8 mouse cellular contexts compared by ENCODE assay signal in the genomic region with DNA sequence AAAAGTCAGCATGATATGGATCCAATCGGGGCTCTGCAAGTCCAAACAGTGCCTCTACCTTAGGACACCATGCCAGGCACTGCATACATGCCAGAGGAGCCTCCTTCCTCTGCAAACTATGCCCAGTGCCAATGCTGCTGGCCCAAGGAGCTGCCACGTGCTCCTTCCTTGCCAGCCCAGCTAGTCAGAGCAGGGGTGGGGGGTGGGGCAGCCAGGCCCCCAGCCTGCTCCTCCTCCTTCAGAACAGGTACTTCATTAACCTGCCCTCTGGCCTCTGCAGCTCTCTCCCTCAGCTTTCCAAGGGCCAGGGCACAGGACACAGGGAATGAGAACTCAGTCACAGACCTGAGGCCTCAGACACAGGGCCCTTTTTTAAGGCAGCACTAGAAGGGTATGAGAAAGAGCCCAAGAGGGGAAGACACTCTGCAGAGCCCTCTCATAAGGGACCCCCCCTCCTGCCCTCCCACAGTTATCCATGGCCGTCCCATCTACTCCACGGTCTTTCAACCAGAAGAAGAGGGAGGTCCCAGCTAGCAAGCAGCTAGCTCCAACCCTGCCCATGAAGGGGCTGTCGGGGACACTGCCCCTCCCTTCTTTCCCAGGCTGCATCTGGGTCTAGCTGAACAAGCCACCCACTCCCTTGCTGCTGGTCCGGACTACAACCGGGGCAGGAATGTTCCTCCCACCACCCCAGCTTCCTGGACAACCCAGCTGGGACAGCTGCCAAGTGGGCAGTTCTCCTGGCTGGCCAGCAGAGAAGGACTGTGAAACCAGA. TPM values are rescaled to one million over a fixed set of nuclear protein-coding genes. Genes with fewer than 3 reads are reported as not detected.
DNase-seq lines count a peak whose midpoint lies in the region; ATAC-seq and TF ChIP-seq lines count a peak whose summit lies in the region.

No protein-coding gene starts in this region.

- ATAC-seq in erythroblast, adult 5-6 weeks (replicated peaks; ENCODE audit: low FRiP score, poor library complexity, severe bottlenecking): no peak
- peak; percentile 93 for ATAC-seq in heart, embryonic 14.5 days (ENCODE audit: insufficient number of reproducible peaks, insufficient read depth, low FRiP score, low read depth)
- peak; percentile 94 for ATAC-seq in kidney, postnatal 0 days (replicated peaks; ENCODE audit: low FRiP score, low read depth)
- peak; percentile 80 for ATAC-seq in liver, embryonic 11.5 days (replicated peaks; ENCODE audit: low FRiP score)

- peak overlapping the region; percentile 37 for H3K4me3 ChIP-seq in erythroblast, embryonic 14.5 days (replicated peaks)
- no peak overlapping the region for H3K4me3 ChIP-seq in embryonic fibroblast, embryonic 13.5 days (ENCODE audit: insufficient read depth, low read length)
- H3K4me3 ChIP-seq in heart, embryonic 14.5 days (ENCODE audit: control insufficient read depth in 1 of 2, insufficient read depth in 1 of 2, low read depth in 1 of 2, low read length in 2 of 2): peak overlapping the region; percentile 9 to 20; a peak in 3 of 4 replicates
- H3K4me3 ChIP-seq in kidney, postnatal 0 days (replicated peaks; ENCODE audit: low read depth, low read length): peak overlapping the region; percentile 0; the same call in 1 of the 2 replicates
- no peak overlapping the region for H3K4me3 ChIP-seq in liver, embryonic 11.5 days (ENCODE audit: low read depth, low read length)

- TF ChIP-seq CTCF in embryonic fibroblast, embryonic 13.5 days (IDR thresholded peaks at IDR 0.05; ENCODE audit: borderline replicate concordance, insufficient read depth, low read length): no peak
- peak; percentile 31; the same call in 1 of the 2 replicates for TF ChIP-seq CTCF in kidney, postnatal 0 days (IDR thresholded peaks at IDR 0.05; ENCODE audit: low read depth)

- peak; percentile 98 for DNase-seq in kidney, postnatal 0 days (ENCODE audit: low spot score)
- DNase-seq in liver, embryonic 11.5 days (ENCODE audit: low spot score): peak; percentile 59
- DNase-seq in ovary, postnatal 10 days (ENCODE audit: low spot score): peak; percentile 80
- DNase-seq in urinary bladder, postnatal 4 days (ENCODE audit: low spot score in 2 of 2): peak; percentile 92

- H3K4me1 ChIP-seq in erythroblast, embryonic 14.5 days (ENCODE audit: control insufficient read depth): no peaks in the 10 kb centered on the region
- no peaks in the 10 kb centered on the region for H3K4me1 ChIP-seq in embryonic fibroblast, embryonic 13.5 days (ENCODE audit: control insufficient read depth, insufficient read depth, low read length)
- H3K4me1 ChIP-seq in heart, embryonic 14.5 days (ENCODE audit: control insufficient read depth in 2 of 2, insufficient read depth in 2 of 2, low read length in 2 of 2): peaks cover 20 to 28% of the 10 kb centered on the region in 2 experiments
- peaks cover 28% of the 10 kb centered on the region for H3K4me1 ChIP-seq in kidney, postnatal 0 days (replicated peaks; ENCODE audit: insufficient read depth, low read length)
- H3K4me1 ChIP-seq in liver, embryonic 11.5 days (replicated peaks; ENCODE audit: control insufficient read depth, insufficient read depth, low read length): peaks cover 17% of the 10 kb centered on the region

- peak overlapping the region; percentile 62 for H3K9ac ChIP-seq in heart, embryonic 14.5 days (ENCODE audit: low read length)
- H3K9ac ChIP-seq in kidney, postnatal 0 days (ENCODE audit: low read depth, low read length): peak overlapping the region; percentile 46; the same call in 1 of the 2 replicates
- no peak overlapping the region for H3K9ac ChIP-seq in liver, embryonic 11.5 days (ENCODE audit: low read depth, low read length)

- 24% methylated on average over 7 of the region's 7 CpGs for WGBS in heart, embryonic 14.5 days
- WGBS in kidney, postnatal 0 days: 16% methylated on average over 7 of the region's 7 CpGs
- 32% methylated on average over 7 of the region's 7 CpGs for WGBS in liver, embryonic 11.5 days

- H3K9me3 ChIP-seq in erythroblast, embryonic 14.5 days (ENCODE audit: control insufficient read depth, low read length): no peaks in the 10 kb centered on the region
- no peaks in the 10 kb centered on the region for H3K9me3 ChIP-seq in heart, embryonic 14.5 days (ENCODE audit: control insufficient read depth, low read length)
- no peaks in the 10 kb centered on the region for H3K9me3 ChIP-seq in kidney, postnatal 0 days (replicated peaks; ENCODE audit: low read length)
- H3K9me3 ChIP-seq in liver, embryonic 11.5 days (ENCODE audit: control insufficient read depth, low read length): no peaks in the 10 kb centered on the region

- TF ChIP-seq POLR2A in embryonic fibroblast, embryonic 13.5 days (IDR thresholded peaks at IDR 0.05; ENCODE audit: low read depth, low read length): peak; percentile 67

- H3K27ac ChIP-seq in embryonic fibroblast, embryonic 13.5 days (ENCODE audit: insufficient read depth, low read length): peak overlapping the region; percentile 42; the same call in 1 of the 2 replicates
- peak overlapping the region; percentile 82 to 90 for H3K27ac ChIP-seq in heart, embryonic 14.5 days (replicated peaks in 1 of 2; ENCODE audit: control insufficient read depth in 1 of 2, insufficient read depth in 1 of 2, low read depth in 2 of 2, low read length in 2 of 2)
- H3K27ac ChIP-seq in kidney, postnatal 0 days: peak overlapping the region; percentile 76
- peak overlapping the region; percentile 75; the same call in 1 of the 2 replicates for H3K27ac ChIP-seq in liver, embryonic 11.5 days (ENCODE audit: low read depth, low read length)

- no peaks in the 10 kb centered on the region for H3K27me3 ChIP-seq in erythroblast, embryonic 14.5 days (ENCODE audit: control insufficient read depth)
- H3K27me3 ChIP-seq in heart, embryonic 14.5 days (ENCODE audit: control insufficient read depth, insufficient read depth, low read length): no peaks in the 10 kb centered on the region
- H3K27me3 ChIP-seq in kidney, postnatal 0 days (ENCODE audit: insufficient read depth, low read length): no peaks in the 10 kb centered on the region
- H3K27me3 ChIP-seq in liver, embryonic 11.5 days (replicated peaks; ENCODE audit: control insufficient read depth, insufficient read depth, low read length): no peaks in the 10 kb centered on the region

- H3K36me3 ChIP-seq in erythroblast, embryonic 14.5 days (ENCODE audit: control insufficient read depth): peaks cover 6% of the 10 kb centered on the region; the same call in 1 of the 2 replicates
- H3K36me3 ChIP-seq in heart, embryonic 14.5 days (ENCODE audit: control insufficient read depth, insufficient read depth, low read length): 0 out of 2 replicates have a peak, but pooled peaks cover 6% of the 10 kb centered on the region
- no peaks in the 10 kb centered on the region for H3K36me3 ChIP-seq in kidney, postnatal 0 days (ENCODE audit: insufficient read depth, low read length)
- H3K36me3 ChIP-seq in liver, embryonic 11.5 days (ENCODE audit: control insufficient read depth, insufficient read depth, low read length): no peaks in the 10 kb centered on the region

- H3K4me2 ChIP-seq in heart, embryonic 14.5 days (ENCODE audit: low read length): peak overlapping the region; percentile 66
- H3K4me2 ChIP-seq in kidney, postnatal 0 days (ENCODE audit: low read length): peak overlapping the region; percentile 40
- peak overlapping the region; percentile 50 for H3K4me2 ChIP-seq in liver, embryonic 11.5 days

RNA-seq across cellular contexts. Expression of a gene that starts 1.2 kb away (rescaled TPM):
- polyA plus RNA-seq in erythroblast, embryonic 14.5 days (2012): 0.25 and 0.66 TPM in 2 replicates
- total RNA-seq in erythroblast, adult 5-6 weeks (2015; ENCODE audit: low replicate concordance): not detected in 2 replicates
- total RNA-seq in erythroblast, adult 5-6 weeks (2017; ENCODE audit: low replicate concordance): 0.60 TPM in 1 of 2 replicates, not detected in the other
- polyA plus RNA-seq in embryonic fibroblast, embryonic 13.5 days (2011; ENCODE audit: insufficient read length, low read depth, missing spikeins): 17.5 and 18.0 TPM in 2 replicates
- polyA plus RNA-seq in heart, embryonic 14.5 days (2014; fragmentation: Nextera tagmentation; extraction: Ambion mirVana): 19.0 and 21.6 TPM in 2 replicates
- polyA plus RNA-seq in kidney, postnatal 0 days (2015; fragmentation: Nextera tagmentation; extraction: Ambion mirVana): 48.6 and 63.5 TPM in 2 replicates
- 38.0 and 40.6 TPM in 2 replicates for polyA plus RNA-seq in liver, embryonic 11.5 days (2014; fragmentation: Nextera tagmentation; extraction: Ambion mirVana)

Comparison
In these comparisons a context has a peak if more than half of its experiments do, and no peak if none do; other contexts are left out.
1. H3K4me3 ChIP-seq: peak in erythroblast, embryonic 14.5 days (single experiment), heart, embryonic 14.5 days (2 of 2) and kidney, postnatal 0 days (single experiment); none in embryonic fibroblast, embryonic 13.5 days (single experiment) and liver, embryonic 11.5 days (single experiment).
2. RNA of a gene that starts 1.2 kb away (polyA plus RNA-seq): 48.6 to 63.5 TPM in kidney, postnatal 0 days, 38.0 to 40.6 TPM in liver, embryonic 11.5 days, 19.0 to 21.6 TPM in heart, embryonic 14.5 days and 17.5 to 18.0 TPM in embryonic fibroblast, embryonic 13.5 days; 0.25 to 0.66 TPM in erythroblast, embryonic 14.5 days; every median in the first group is over 10 times any median in the second.
3. Peak in every context shown above with its lines, with median percentiles within 50 percentile points of each other: H3K27ac ChIP-seq, H3K4me2 ChIP-seq and DNase-seq.